Mouse (Mus musculus) CH12.LX (cell line): ENCODE measurements around the gene Olfr1383. TPM values are rescaled to one million over a fixed set of nuclear protein-coding genes. Genes with fewer than 3 reads are reported as not detected.
"Not testable (repeated sequence)": the region's sequence is repeated elsewhere in the genome, so short reads cannot be mapped to it uniquely, and the experiment has no call there.

Experiments used
- DNase-seq: peaks from one replicate; pipeline ENCODE4 v3.0.0-alpha.2; 2013; ENCODE audit errors: extremely low read depth
- H3K27ac ChIP-seq: 2 replicates; pipeline ENCODE4 v1.5.1; 2012; ENCODE audit warnings: low read depth, mild to moderate bottlenecking, control low read depth, moderate library complexity; ENCODE audit not compliant: insufficient read depth
- H3K27me3 ChIP-seq: replicated peaks from 2 replicates; pipeline ENCODE3; 2012; ENCODE audit warnings: inconsistent platforms
- H3K36me3 ChIP-seq, 2 experiments: replicated peaks in 1 of 2; 2 replicates each; pipeline versions ENCODE3 to v1.6.1; 2012; ENCODE audit warnings: inconsistent platforms in 1 of 2, low read length in 1 of 2, mild to moderate bottlenecking in 1 of 2, mixed read lengths in 1 of 2, moderate library complexity in 1 of 2; ENCODE audit not compliant: control insufficient read depth in 1 of 2, insufficient read depth in 1 of 2
- H3K4me1 ChIP-seq, 2 experiments: 2 replicates each; pipeline ENCODE4 v1.6.1; 2012; ENCODE audit warnings: inconsistent platforms in 1 of 2, moderate library complexity in 1 of 2; ENCODE audit not compliant: insufficient read depth in 2 of 2, control insufficient read depth in 1 of 2
- H3K4me2 ChIP-seq: 2 replicates; pipeline ENCODE4 v1.6.1; 2012; ENCODE audit warnings: low read depth, mild to moderate bottlenecking, control low read depth; ENCODE audit not compliant: poor library complexity, insufficient read depth, severe bottlenecking
- H3K4me3 ChIP-seq, 3 experiments: fragments of 150-350 bp in 1 of 3; sonication (generic) in 1 of 3; replicated peaks in 1 of 3; 2 replicates each; pipeline versions ENCODE3 to v1.5.1; 2011 to 2012; ENCODE audit warnings: low read depth in 2 of 3, low read length in 2 of 3, mild to moderate bottlenecking in 2 of 3, moderate library complexity in 2 of 3, control low read depth in 1 of 3, improper control_type of control experiment in 1 of 3, inconsistent platforms in 1 of 3, mixed read lengths in 1 of 3; ENCODE audit not compliant: poor library complexity in 1 of 3
- H3K79me2 ChIP-seq: replicated peaks from 2 replicates; pipeline ENCODE4 v1.6.1; 2012; ENCODE audit warnings: mild to moderate bottlenecking, moderate library complexity; ENCODE audit not compliant: control insufficient read depth, poor library complexity, insufficient read depth, severe bottlenecking; ENCODE audit errors: extremely low read depth
- H3K9ac ChIP-seq: 2 replicates; pipeline ENCODE4 v1.6.1; 2012; ENCODE audit warnings: low read depth, mild to moderate bottlenecking, control low read depth, moderate library complexity; ENCODE audit not compliant: insufficient read depth
- H3K9me3 ChIP-seq: replicated peaks from 2 replicates; pipeline ENCODE3; 2012; ENCODE audit warnings: low read length, inconsistent platforms, mixed read lengths
- BHLHE40 ChIP-seq: IDR thresholded peaks from 2 replicates; pipeline ENCODE4 v1.6.1; 2011; ENCODE audit warnings: mild to moderate bottlenecking, low read depth, low read length, improper control_type of control experiment
- CHD2 ChIP-seq: IDR thresholded peaks from 2 replicates; pipeline ENCODE4 v1.6.1; 2011; ENCODE audit warnings: low read length, improper control_type of control experiment
- E2F4 ChIP-seq: IDR thresholded peaks from 2 replicates; pipeline ENCODE4 v1.6.1; 2011; ENCODE audit warnings: low read depth, low read length, improper control_type of control experiment; ENCODE audit not compliant: insufficient replicate concordance
- ELF1 ChIP-seq: IDR thresholded peaks from 2 replicates; pipeline ENCODE4 v1.6.1; 2014; ENCODE audit warnings: low read depth, mild to moderate bottlenecking, inconsistent platforms, low read length, improper control_type of control experiment
- EP300 ChIP-seq: IDR thresholded peaks from 2 replicates; pipeline ENCODE4 v1.6.1; 2011; ENCODE audit warnings: low read length, improper control_type of control experiment
- GABPA ChIP-seq: IDR thresholded peaks from 2 replicates; pipeline ENCODE4 v1.6.1; 2012; ENCODE audit warnings: low read depth, low read length, improper control_type of control experiment, inconsistent platforms; ENCODE audit not compliant: insufficient replicate concordance
- HCFC1 ChIP-seq: IDR thresholded peaks from 2 replicates; pipeline ENCODE4 v1.6.1; 2012; ENCODE audit warnings: low read depth, mild to moderate bottlenecking, inconsistent platforms, low read length, improper control_type of control experiment
- JUN ChIP-seq: IDR thresholded peaks from 2 replicates; pipeline ENCODE4 v1.6.1; 2011; ENCODE audit warnings: low read depth, mild to moderate bottlenecking, low read length, improper control_type of control experiment, moderate library complexity; ENCODE audit not compliant: insufficient read depth
- JUND ChIP-seq: conservative IDR thresholded peaks from 2 replicates; pipeline ENCODE4 v1.6.1; 2011; ENCODE audit warnings: low read depth, low read length, improper control_type of control experiment
- MAX ChIP-seq: IDR thresholded peaks from 2 replicates; pipeline ENCODE4 v1.6.1; 2011; ENCODE audit warnings: low read length, improper control_type of control experiment
- MAZ ChIP-seq: IDR thresholded peaks from 2 replicates; pipeline ENCODE4 v1.6.1; 2012; ENCODE audit warnings: low read depth, mild to moderate bottlenecking, inconsistent platforms, low read length, improper control_type of control experiment, moderate library complexity
- MEF2A ChIP-seq: IDR thresholded peaks from 2 replicates; pipeline ENCODE4 v1.6.1; 2014; ENCODE audit warnings: low read depth, mild to moderate bottlenecking, inconsistent platforms, low read length, improper control_type of control experiment, borderline replicate concordance
- MXI1 ChIP-seq: IDR thresholded peaks from 2 replicates; pipeline ENCODE4 v1.6.1; 2011; ENCODE audit warnings: mild to moderate bottlenecking, low read depth, low read length, improper control_type of control experiment
- NRF1 ChIP-seq: IDR thresholded peaks from 2 replicates; pipeline ENCODE4 v1.6.1; 2014; ENCODE audit warnings: low read depth, mild to moderate bottlenecking, inconsistent platforms, low read length, improper control_type of control experiment, moderate library complexity
- PAX5 ChIP-seq: IDR thresholded peaks from 2 replicates; pipeline ENCODE4 v1.6.1; 2012; ENCODE audit warnings: low read length, inconsistent platforms, mixed read lengths
- POLR2A ChIP-seq: IDR thresholded peaks from 2 replicates; pipeline ENCODE4 v1.6.1; 2011; ENCODE audit warnings: low read depth, mild to moderate bottlenecking, improper control_type of control experiment, low read length
- POLR2AphosphoS2 ChIP-seq: IDR thresholded peaks from 2 replicates; pipeline ENCODE4 v1.6.1; 2011; ENCODE audit warnings: low read depth, low read length, improper control_type of control experiment
- RCOR1 ChIP-seq: conservative IDR thresholded peaks from 2 replicates; pipeline ENCODE4 v1.6.1; 2012; ENCODE audit warnings: low read depth, mild to moderate bottlenecking, inconsistent platforms, low read length, improper control_type of control experiment
- SMC3 ChIP-seq: IDR thresholded peaks from 2 replicates; pipeline ENCODE4 v1.6.1; 2011; ENCODE audit warnings: low read depth, low read length, improper control_type of control experiment
- TBP ChIP-seq: conservative IDR thresholded peaks from 2 replicates; pipeline ENCODE4 v1.6.1; 2011; ENCODE audit warnings: low read depth, low read length, improper control_type of control experiment
- UBTF ChIP-seq: IDR thresholded peaks from 2 replicates; pipeline ENCODE4 v1.6.1; 2012; ENCODE audit warnings: low read depth, mild to moderate bottlenecking, inconsistent platforms, low read length, improper control_type of control experiment, moderate library complexity
- USF1 ChIP-seq: IDR thresholded peaks from 2 replicates; pipeline ENCODE4 v1.6.1; 2014; ENCODE audit warnings: low read depth, mild to moderate bottlenecking, inconsistent platforms, low read length, improper control_type of control experiment
- USF2 ChIP-seq: conservative IDR thresholded peaks from 2 replicates; pipeline ENCODE4 v1.6.1; 2011; ENCODE audit warnings: low read depth, low read length, improper control_type of control experiment
- ZC3H11A ChIP-seq: IDR thresholded peaks from 2 replicates; pipeline ENCODE4 v1.6.1; 2012; ENCODE audit warnings: low read depth, mild to moderate bottlenecking, inconsistent platforms, low read length, improper control_type of control experiment
- ZKSCAN1 ChIP-seq: IDR thresholded peaks from 2 replicates; pipeline ENCODE4 v1.6.1; 2012; ENCODE audit warnings: low read depth, inconsistent platforms, low read length, improper control_type of control experiment, borderline replicate concordance
- ZMIZ1 ChIP-seq: IDR thresholded peaks from 2 replicates; pipeline ENCODE4 v1.6.1; 2012; ENCODE audit warnings: low read depth, mild to moderate bottlenecking, inconsistent platforms, low read length, improper control_type of control experiment
- dilution Hi-C: fragments of 300-500 bp; cut with MboI; formaldehyde crosslinking; loops from 2 replicates; pipeline ENCODE4 v1.14.3; 2020; ENCODE audit warnings: low sequenced_read_pairs; ENCODE audit not compliant: extremely low pct_unique_long_range_greater_than_20kb, extremely low pct_ligation_motif_present
- in situ Hi-C: fragments of 300-500 bp; cut with MboI; formaldehyde crosslinking; loops from 3 replicates; pipeline ENCODE4 v1.14.3; 2019; ENCODE audit warnings: low sequenced_read_pairs, low pct_ligation_motif_present, low pct_unique_long_range_greater_than_20kb, mixed read lengths
- polyA plus RNA-seq: library from polyadenylated mRNA; unstranded; fragments of >175 nt; gene quantifications from 2 replicates; pipeline ENCODE4 v1.2.1, GENCODE M21; 2012; ENCODE audit warnings: low read depth; ENCODE audit not compliant: insufficient read length
- total RNA-seq, 2 experiments: library from RNA; depleted of rRNA; stranded (reverse); fragments of 300-350 nt in 1 of 2; fragments of >200 nt in 1 of 2; gene quantifications; 2 replicates each; pipeline ENCODE4 v1.2.3; 2012 to 2014

Olfr1383 gene
- not detected in 2 replicates for total RNA-seq (2012; rRNA removed)
- total RNA-seq (2014; rRNA removed), result not detected in 2 replicates
- polyA plus RNA-seq, result not detected in 2 replicates

DNA sequence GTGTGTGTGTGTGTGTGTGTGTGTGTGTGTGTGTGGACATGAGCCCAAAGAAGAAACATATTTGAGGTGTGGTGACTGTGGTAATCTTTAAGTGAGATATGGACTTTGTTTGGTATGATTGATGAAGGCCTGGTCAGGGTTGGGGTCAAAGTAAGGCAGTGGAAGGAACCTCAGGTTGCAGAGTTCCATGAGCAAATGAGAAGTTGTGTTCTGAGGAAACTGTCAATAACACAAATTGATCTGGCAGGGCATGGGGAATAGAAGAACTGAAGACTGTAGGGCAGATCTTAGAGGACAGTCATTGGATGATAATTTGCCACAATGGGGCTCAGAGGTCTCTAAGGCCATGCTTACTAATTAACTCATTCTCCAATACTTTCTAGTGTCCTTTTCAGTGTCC is at the start of gene Olfr1383:
TSS of gene Olfr1383 (plus strand) at position 301 of the 400 bp plus-strand sequence.
- H3K36me3 ChIP-seq, result no peaks in the 10 kb centered on the region
- H3K27me3 ChIP-seq, result peaks cover 16% of the 10 kb centered on the region
- no peak within 1 kb of the TSS for H3K27ac ChIP-seq
- TF ChIP-seq TBP, result no peak
- TF ChIP-seq JUN, result no peak
- TF ChIP-seq E2F4, result no peak
- TF ChIP-seq MAZ, result no peak
- TF ChIP-seq ELF1, result no peak
- TF ChIP-seq ZKSCAN1, result no peak
- TF ChIP-seq MEF2A, result no peak
- no peak for TF ChIP-seq ZC3H11A
- TF ChIP-seq CHD2, result no peak
- TF ChIP-seq USF2, result no peak
- TF ChIP-seq MAX, result no peak
- TF ChIP-seq SMC3, result no peak
- no peak for TF ChIP-seq POLR2A
- TF ChIP-seq HCFC1, result no peak
- no peak for TF ChIP-seq PAX5
- no peak for TF ChIP-seq EP300
- no peak for TF ChIP-seq UBTF
- H3K4me1 ChIP-seq, result no peaks in the 10 kb centered on the region
- no peak within 1 kb of the TSS for H3K4me2 ChIP-seq
- H3K9me3 ChIP-seq, result no peaks in the 10 kb centered on the region
- dilution Hi-C loops, result no loop called here
- in situ Hi-C loops, result no loop called here
- no peak within 1 kb of the TSS for H3K9ac ChIP-seq
- H3K79me2 ChIP-seq, result no peaks in the 10 kb centered on the region
- H3K4me3 ChIP-seq, result no peak within 1 kb of the TSS
- DNase-seq, result no peak

DNA sequence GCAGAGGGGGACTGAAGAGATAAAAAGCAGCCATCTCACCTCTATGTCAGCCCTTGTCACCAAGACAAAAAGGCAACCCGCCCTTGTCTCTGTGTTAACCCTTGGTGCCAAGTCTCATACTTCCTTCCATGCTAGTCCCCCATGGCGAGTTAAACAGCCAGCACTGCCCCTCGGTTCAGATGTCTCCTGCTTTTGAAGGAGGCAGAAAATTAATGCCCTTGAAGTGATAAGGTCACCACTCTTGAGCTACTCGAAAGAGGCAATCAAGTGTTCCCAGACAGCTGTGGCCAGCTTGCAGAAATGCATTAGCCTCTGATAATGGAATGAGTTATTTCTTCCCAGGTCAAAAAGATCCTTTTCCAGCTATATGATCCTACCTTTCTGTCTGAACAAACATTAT is 33.5 kb upstream of the Olfr1383 start:
- Histone ChIP-seq H3K9me3 (no peaks in the 10 kb centered on the region), H3K27ac (no peak overlapping the region), H3K4me2 (no peak overlapping the region), H3K4me1 (no peaks in the 10 kb centered on the region), H3K9ac (no peak overlapping the region), H3K36me3 (no peaks in the 10 kb centered on the region), H3K27me3 (peaks cover 21% of the 10 kb centered on the region), H3K4me3 (no peak overlapping the region), H3K79me2 (no peaks in the 10 kb centered on the region)
- in situ Hi-C loops, result no loop called here
- TF ChIP-seq POLR2AphosphoS2 (no peak), ELF1 (no peak), JUN (no peak), TBP (no peak), NRF1 (no peak), ZKSCAN1 (no peak), GABPA (no peak), BHLHE40 (no peak), HCFC1 (no peak), CHD2 (no peak), JUND (no peak), POLR2A (no peak), MAZ (no peak), E2F4 (no peak), RCOR1 (no peak), MAX (no peak), USF1 (no peak), ZMIZ1 (no peak), MXI1 (no peak)
- dilution Hi-C loops, result no loop called here
- DNase-seq, result no peak

DNA sequence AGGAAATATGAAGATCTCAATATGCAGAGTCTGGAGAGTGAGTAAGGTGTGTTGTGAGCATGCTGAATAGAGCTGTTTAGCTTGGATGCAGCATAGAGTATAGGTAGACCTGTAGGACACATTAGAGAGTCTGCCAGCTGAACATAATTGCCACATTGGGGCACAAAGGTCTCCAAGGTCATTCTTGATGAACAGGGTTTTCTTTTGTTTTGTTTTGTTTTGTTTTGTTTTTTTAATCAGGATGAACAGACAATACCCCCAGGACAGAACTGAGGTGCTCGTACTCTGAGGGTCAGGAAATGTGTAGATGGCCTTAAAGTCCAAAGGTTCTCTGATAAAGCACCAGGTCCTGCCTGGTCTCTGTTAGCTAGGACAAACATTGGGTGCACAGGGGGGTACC is 30.7 kb upstream of the Olfr1383 start, which contains the start of gene Olfr1385:
TSS of gene Olfr1385 (plus strand) at position 301 of the 400 bp plus-strand sequence.
- H3K9me3 ChIP-seq, H3K4me3 ChIP-seq, DNase-seq, H3K9ac ChIP-seq, H3K27ac ChIP-seq, H3K36me3 ChIP-seq, H3K27me3 ChIP-seq, H3K4me2 ChIP-seq, H3K79me2 ChIP-seq, dilution Hi-C loops, H3K4me1 ChIP-seq, in situ Hi-C loops: not testable (repeated sequence)
